Mouse (Mus musculus) cerebellum, postnatal 14 days (tissue): Measurements from ENCODE around the gene Fcna.

ENCODE experiments used
- DNase-seq, 2 experiments: peaks; one replicate each; pipeline ENCODE4 v3.0.0; 2021; ENCODE audit warnings: mixed read lengths in 2 of 2

Fcna gene

GRCm38 (mm10) chr2:25577951-25578795, 49.7 kb downstream of the Fcna start:
- DNase-seq = peak; percentile 67 to 68

- peak; percentile 64 to 66 for DNase-seq
Observed at GRCm38 (mm10) chr2:25576965-25577891, 50.6 kb downstream of the Fcna start.

GRCm38 (mm10) chr2:25576028-25576850, 51.6 kb downstream of the Fcna start:
- DNase-seq = peak in 1 of 2 experiments; percentile 48

GRCm38 (mm10) chr2:25575432-25576027, 52.3 kb downstream of the Fcna start:
- peak; percentile 70 to 84 for DNase-seq
